Mouse (Mus musculus) spleen, adult 10 weeks (tissue): ENCODE data around the gene Gm21304. TPM values are rescaled to one million over a fixed set of nuclear protein-coding genes. Genes with fewer than 3 reads are reported as not detected.

Experiments
- polyA plus RNA-seq: library from polyadenylated mRNA; stranded (reverse); fragments of 350-450 nt; fragmentation: Illumina TruSeq; extraction: RNeasy Lipid Tissue Mini Kit (QIAGEN cat#74804); gene quantifications from one replicate; pipeline ENCODE4 v1.2.3, GENCODE M21; 2015; ENCODE audit warnings: low replicate concordance; ENCODE audit not compliant: insufficient read depth

Gm21304 gene
- polyA plus RNA-seq: not detected

GRCm38 (mm10) chr10:104168215-104168614 is at the start of gene Gm21304:
Gene Gm21304, plus strand, starts transcription at chr10:104168515.

GRCm38 (mm10) chr10:104142687-104143086 is 25.6 kb upstream of the Gm21304 start, which contains the start of gene Gm21293:
Gene Gm21293, plus strand, starts transcription at chr10:104142987.

GRCm38 (mm10) chr10:104151197-104151596 is 17.1 kb upstream of the Gm21304 start, which contains the start of gene Gm6763:
Gene Gm6763, plus strand, starts transcription at chr10:104151497.

GRCm38 (mm10) chr10:104159706-104160105 is 8.6 kb upstream of the Gm21304 start, which contains the start of gene Gm8764:
Gene Gm8764, plus strand, starts transcription at chr10:104160006.

GRCm38 (mm10) chr10:104176724-104177123 is 8.4 kb downstream of the Gm21304 start, which contains the start of gene Gm21312:
Gene Gm21312, plus strand, starts transcription at chr10:104177024.

GRCm38 (mm10) chr10:104185233-104185632 is 16.9 kb downstream of the Gm21304 start, which contains the start of gene Gm20765:
Gene Gm20765, plus strand, starts transcription at chr10:104185533.

GRCm38 (mm10) chr10:104193742-104194141 is 25.4 kb downstream of the Gm21304 start, which contains the start of gene Gm4340:
Gene Gm4340, plus strand, starts transcription at chr10:104194042.

Other genes starting within 250 kb of the Gm21304 start
- gene Gm21293, start 25.5 kb upstream of the Gm21304 start, polyA plus RNA-seq: not detected
- not detected for gene Gm6763, start 17.0 kb upstream of the Gm21304 start, polyA plus RNA-seq
- gene Gm8764, start 8.5 kb upstream of the Gm21304 start, polyA plus RNA-seq: not detected
- not detected for gene Gm21312, start 8.5 kb downstream of the Gm21304 start, polyA plus RNA-seq
- gene Gm20765, start 17.0 kb downstream of the Gm21304 start, polyA plus RNA-seq: not detected
- gene Gm4340, start 25.5 kb downstream of the Gm21304 start, polyA plus RNA-seq: not detected